Mouse (Mus musculus): ENCODE measurements around the gene Rbbp4.

Gene Rbbp4

GRCm38 (mm10) chr4:129353176-129353575 is 18.0 kb upstream of the Rbbp4 start:
- ATAC-seq (ENCODE audit: low TSS enrichment), result no peak

- peak; percentile 92 for ATAC-seq (ENCODE audit: low TSS enrichment)
Observed at GRCm38 (mm10) chr4:129351111-129351510, 15.9 kb upstream of the Rbbp4 start.

DNA sequence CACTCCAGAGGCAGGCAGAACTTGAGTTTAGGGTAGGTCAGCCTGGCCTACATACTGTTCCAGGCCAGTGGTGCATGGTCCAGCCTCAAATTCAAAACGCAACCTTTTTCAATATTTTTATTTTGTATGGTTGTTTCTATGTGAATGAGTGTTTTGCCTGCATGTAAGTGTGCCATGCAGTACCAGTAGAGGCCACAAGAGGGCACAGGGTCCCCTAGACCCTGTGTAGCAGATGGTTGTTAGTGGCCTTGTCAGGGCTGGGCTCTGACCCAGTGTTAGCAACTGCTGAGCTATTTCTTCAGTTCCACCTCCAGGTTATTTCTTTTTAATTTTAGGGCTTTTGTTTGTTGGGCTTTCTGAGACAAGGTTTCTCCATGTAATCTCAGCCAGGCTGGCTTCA is 15.5 kb upstream of the Rbbp4 start:
- peak; percentile 55; the same call in 1 of the 2 replicates for ATAC-seq (ENCODE audit: low TSS enrichment)

- ATAC-seq (ENCODE audit: low TSS enrichment), result peak; percentile 45; the same call in 1 of the 2 replicates
Observed at GRCm38 (mm10) chr4:129346481-129347154, 11.4 kb upstream of the Rbbp4 start.

DNA sequence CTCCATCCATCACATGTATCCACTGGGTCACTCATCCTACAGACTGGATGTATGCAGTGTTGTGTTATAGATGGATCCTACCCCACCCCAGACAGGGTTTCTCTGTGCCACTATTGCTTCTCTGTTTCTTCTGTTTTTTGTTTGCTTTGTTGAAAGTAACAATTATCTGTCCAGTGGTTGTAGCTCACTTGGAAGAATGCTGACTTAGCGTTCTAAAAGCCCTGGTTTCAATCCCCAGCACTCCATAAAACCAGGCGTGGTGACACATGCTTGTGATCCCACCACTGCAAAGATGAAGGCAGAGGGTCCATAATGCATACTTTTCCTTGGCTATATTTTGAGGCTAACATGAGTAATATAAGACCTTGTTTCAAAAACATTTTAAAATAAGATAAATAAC is 7.5 kb upstream of the Rbbp4 start:
- ATAC-seq (ENCODE audit: low TSS enrichment), result no peak

DNA sequence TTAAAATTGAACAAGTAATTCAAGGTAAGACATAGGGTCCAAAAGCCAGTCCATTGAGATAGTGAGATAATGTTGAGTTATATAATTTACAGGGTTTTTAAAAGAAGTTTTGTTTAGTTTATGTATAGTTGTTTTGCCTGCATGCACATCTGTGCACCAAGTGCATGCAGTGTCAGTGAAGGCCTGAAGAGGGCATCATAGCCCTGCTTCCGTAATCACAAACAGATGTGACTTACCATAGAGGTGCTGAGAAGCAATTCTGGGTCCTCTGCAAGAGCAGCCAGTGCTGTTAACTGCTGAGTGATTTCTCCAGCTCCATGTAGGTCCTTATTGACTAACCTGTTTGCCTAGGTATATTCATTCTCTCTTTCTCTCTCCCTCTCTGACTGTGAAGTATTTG is 6.7 kb upstream of the Rbbp4 start:
- no peak for ATAC-seq (ENCODE audit: low TSS enrichment)

GRCm38 (mm10) chr4:129339743-129340142 is 4.6 kb upstream of the Rbbp4 start:
- no peak for ATAC-seq (ENCODE audit: low TSS enrichment)

GRCm38 (mm10) chr4:129336291-129336690 is 1.1 kb upstream of the Rbbp4 start:
- ATAC-seq (ENCODE audit: low TSS enrichment), result no peak

DNA sequence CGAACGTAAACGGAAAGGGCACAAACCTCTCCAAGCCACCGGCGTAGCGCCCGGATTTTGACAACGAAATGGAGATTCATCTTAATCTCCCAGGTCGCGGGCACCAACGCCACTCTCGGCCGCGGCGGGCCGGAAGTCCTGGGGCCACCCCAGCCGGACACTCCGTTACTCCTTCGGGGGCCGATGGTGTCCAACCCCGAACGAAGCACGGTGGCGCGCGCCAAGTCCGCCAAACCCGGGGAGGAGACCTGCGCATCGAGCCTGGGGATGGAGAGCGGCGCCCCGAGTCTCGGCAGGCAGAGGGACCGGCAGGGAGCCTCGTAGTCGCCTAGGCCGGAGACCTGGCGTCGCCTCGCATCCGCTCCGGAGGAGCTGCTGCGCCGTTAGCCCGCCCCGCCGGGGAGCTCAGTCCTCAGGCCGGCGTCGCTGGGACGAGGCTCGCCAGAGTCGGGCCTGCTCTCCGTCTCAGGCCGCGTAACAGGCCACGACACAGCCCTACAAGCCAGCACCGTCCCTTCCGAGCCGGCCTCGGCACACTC is 424 bp downstream of the Rbbp4 start:
- peak; percentile 3; the same call in 1 of the 2 replicates for ATAC-seq (ENCODE audit: low TSS enrichment)

- ATAC-seq (ENCODE audit: low TSS enrichment), result no peak
Observed at GRCm38 (mm10) chr4:129332846-129333245, 2.3 kb downstream of the Rbbp4 start.

- ATAC-seq (ENCODE audit: low TSS enrichment), result no peak
Observed at GRCm38 (mm10) chr4:129326191-129326590, 9.0 kb downstream of the Rbbp4 start.

DNA sequence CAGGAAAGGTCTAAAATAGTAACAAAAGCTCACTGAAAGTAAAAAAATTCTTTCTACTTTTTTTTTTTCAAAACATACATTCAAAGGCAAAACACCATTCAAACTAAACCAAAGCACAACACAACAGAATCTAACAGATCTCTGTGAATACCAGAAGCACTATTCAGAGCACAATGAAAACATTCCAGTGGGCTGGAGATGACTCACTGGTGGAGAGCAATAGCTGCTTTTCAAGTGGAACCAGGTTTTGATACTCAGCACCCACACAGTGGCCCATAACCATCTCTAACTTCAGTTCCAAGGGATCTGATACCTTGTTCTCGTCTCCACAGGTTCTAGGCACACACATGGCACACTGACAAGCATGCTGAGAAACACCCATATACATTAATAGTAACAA is 10.4 kb downstream of the Rbbp4 start:
- peak; percentile 85; the same call in 1 of the 2 replicates for ATAC-seq (ENCODE audit: low TSS enrichment)

- ATAC-seq (ENCODE audit: low TSS enrichment), result no peak
Observed at GRCm38 (mm10) chr4:129323491-129323890, 11.7 kb downstream of the Rbbp4 start.

DNA sequence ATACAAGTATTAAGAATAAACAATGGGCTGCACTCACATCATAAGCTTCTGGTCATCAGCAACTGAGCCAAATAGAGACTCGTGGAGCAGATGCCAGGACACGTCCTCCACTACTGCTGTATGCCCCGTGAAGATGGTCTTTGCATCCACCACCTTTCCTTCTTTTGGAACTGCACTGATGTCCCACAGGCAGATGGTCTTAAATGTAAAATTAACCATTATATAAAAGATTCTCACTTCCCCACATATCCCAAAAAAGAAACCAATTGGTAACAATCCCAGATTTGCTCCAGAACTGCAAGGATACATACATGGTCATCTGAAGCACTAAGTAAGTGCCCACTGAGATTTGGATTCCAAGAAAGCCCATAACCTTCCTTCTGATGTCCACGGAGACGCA is 13.1 kb downstream of the Rbbp4 start:
- ATAC-seq (ENCODE audit: low TSS enrichment), result peak; percentile 67; the same call in 1 of the 2 replicates

- ATAC-seq (ENCODE audit: low TSS enrichment), result no peak
Observed at GRCm38 (mm10) chr4:129320876-129321275, 14.3 kb downstream of the Rbbp4 start.

- ATAC-seq (ENCODE audit: low TSS enrichment), result no peak
Observed at GRCm38 (mm10) chr4:129313886-129314285, 21.3 kb downstream of the Rbbp4 start.

- ATAC-seq (ENCODE audit: low TSS enrichment), result no peak
Observed at GRCm38 (mm10) chr4:129307936-129308335, 27.2 kb downstream of the Rbbp4 start.

- ATAC-seq (ENCODE audit: low TSS enrichment), result no peak
Observed at GRCm38 (mm10) chr4:129304306-129304705, 30.9 kb downstream of the Rbbp4 start.

DNA sequence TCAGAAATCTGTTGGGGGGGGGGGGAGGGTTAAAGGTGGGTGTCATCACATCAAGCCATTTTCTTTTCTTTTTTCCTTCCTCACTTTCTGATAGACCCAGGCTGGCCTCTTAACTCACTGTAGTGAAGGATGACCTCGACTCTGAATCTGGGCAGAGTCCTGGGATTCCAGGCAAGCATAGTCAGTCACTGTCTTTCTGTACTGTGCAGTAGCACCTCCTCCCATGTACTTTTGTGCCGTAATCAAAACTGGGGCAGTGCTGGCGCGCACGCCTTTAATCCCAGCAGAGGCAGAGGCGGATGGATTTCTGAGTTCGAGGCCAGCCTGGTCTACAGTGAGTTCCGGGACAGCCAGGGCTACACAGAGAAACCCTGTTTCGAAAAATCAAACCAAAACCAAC is 31.4 kb downstream of the Rbbp4 start:
- ATAC-seq (ENCODE audit: low TSS enrichment), result no peak

- ATAC-seq (ENCODE audit: low TSS enrichment), result no peak
Observed at GRCm38 (mm10) chr4:129303401-129303800, 31.8 kb downstream of the Rbbp4 start.

DNA sequence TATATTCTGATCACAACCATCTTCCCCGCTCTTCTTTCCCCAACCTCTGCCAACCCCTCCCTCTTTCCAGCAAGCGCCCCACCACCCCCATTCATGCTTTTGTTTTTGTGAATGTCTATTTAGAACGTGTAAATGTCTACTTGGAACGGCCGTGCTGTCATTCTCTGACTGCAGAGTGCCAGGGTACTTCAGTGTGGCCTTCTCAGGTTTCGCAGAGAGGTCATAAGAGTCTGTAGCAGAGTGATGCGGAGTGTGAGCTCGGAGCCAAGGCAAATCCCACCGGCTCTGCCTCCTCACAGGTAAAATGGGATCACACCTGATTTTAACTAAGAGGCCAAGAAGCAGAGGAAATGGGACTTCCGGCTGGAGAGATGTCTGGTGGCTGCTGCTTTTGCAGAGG is 36.0 kb downstream of the Rbbp4 start:
- no peak for ATAC-seq (ENCODE audit: low TSS enrichment)

DNA sequence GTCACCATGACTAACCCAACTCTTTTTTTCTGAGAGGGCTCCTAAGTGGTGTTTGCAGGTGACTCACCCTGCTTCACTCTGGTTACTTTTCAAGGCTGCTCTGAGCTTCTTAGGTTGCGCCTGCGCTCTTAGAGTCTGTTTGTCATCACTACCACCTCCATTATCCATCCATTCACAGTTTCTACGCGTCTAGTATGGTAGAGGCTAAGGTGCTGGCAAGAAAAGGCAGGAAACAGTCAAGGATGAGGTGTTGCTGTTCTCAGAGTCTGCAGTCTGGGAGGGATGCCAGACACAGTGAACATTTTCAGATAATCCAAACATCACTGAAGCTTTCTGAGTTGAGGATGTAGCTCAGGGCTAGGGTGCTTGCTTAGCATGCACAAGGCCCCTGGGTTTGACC is 37.4 kb downstream of the Rbbp4 start:
- ATAC-seq (ENCODE audit: low TSS enrichment), result peak; percentile 90

DNA sequence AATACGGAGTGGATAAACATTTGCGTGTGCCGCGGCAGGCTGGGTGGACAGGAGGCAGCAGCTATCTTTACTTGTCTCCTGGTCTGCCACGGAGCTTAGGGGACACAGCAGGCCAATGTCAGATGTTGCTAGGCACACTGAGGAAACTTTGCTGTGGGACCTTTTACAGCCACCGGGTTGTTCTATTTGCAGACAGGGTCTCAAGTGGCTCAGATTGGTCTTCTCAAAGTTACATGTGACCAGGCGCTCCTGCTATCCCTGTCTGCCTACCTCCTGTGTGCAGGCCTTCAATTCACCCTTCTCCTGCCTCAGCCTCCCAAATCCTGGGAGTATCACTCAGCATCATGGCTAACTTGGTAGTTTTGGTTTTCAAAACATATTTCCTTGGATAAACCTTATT is 39.1 kb downstream of the Rbbp4 start:
- ATAC-seq (ENCODE audit: low TSS enrichment), result no peak

- no peak for ATAC-seq (ENCODE audit: low TSS enrichment)
Observed at GRCm38 (mm10) chr4:129295188-129295587, 40.0 kb downstream of the Rbbp4 start.
